Mouse (Mus musculus): ENCODE measurements around the gene Ccdc51. TPM values are rescaled to one million over a fixed set of nuclear protein-coding genes. Genes with fewer than 3 reads are reported as not detected.

Ccdc51 gene
- polyA plus RNA-seq, 1 experiment from 2014 or later, result 13.9 TPM

GRCm38 (mm10) chr9:109098969-109099368, 16.7 kb downstream of the Ccdc51 start:
- H3K27me3 ChIP-seq, result no peaks in the 10 kb centered on the region
- H3K9ac ChIP-seq, result peak overlapping the region; percentile 11; the same call in 1 of the 2 replicates
- peaks cover 41% of the 10 kb centered on the region for H3K36me3 ChIP-seq
- no peaks in the 10 kb centered on the region for H3K9me3 ChIP-seq
- H3K4me2 ChIP-seq (replicated peaks), result peak overlapping the region; percentile 76
- peaks cover 36% of the 10 kb centered on the region for H3K4me1 ChIP-seq
- 49% methylated on average over 6 of the region's 6 CpGs for WGBS
- no peak overlapping the region for H3K4me3 ChIP-seq
- H3K27ac ChIP-seq, result peak overlapping the region; percentile 100; the same call in 1 of the 2 replicates
- ATAC-seq (ENCODE audit: insufficient number of reproducible peaks, insufficient read depth, low FRiP score, low TSS enrichment), result no peak

- Histone ChIP-seq H3K4me3 (no peak overlapping the region), H3K27ac (no peak overlapping the region), H3K9me3 (no peaks in the 10 kb centered on the region), H3K36me3 (peaks cover 56% of the 10 kb centered on the region), H3K4me1 (peaks cover 28% of the 10 kb centered on the region), H3K27me3 (no peaks in the 10 kb centered on the region), H3K9ac (no peak overlapping the region), H3K4me2 (replicated peaks) (no peak overlapping the region)
- WGBS, result 90% methylated on average over 20 of the region's 20 CpGs
- ATAC-seq (ENCODE audit: insufficient number of reproducible peaks, insufficient read depth, low FRiP score, low TSS enrichment), result no peak
These were observed 18.1 kb downstream of the Ccdc51 start for GRCm38 (mm10) chr9:109100307-109100928.

GRCm38 (mm10) chr9:109101933-109102445, 19.7 kb downstream of the Ccdc51 start:
- Histone ChIP-seq H3K27ac (no peak overlapping the region), H3K9ac (no peak overlapping the region), H3K4me2 (replicated peaks) (no peak overlapping the region), H3K4me1 (peaks cover 23% of the 10 kb centered on the region), H3K36me3 (peaks cover 71% of the 10 kb centered on the region), H3K27me3 (no peaks in the 10 kb centered on the region), H3K4me3 (no peak overlapping the region), H3K9me3 (no peaks in the 10 kb centered on the region)
- ATAC-seq (ENCODE audit: insufficient number of reproducible peaks, insufficient read depth, low FRiP score, low TSS enrichment), result no peak
- WGBS, result 90% methylated on average over 5 of the region's 5 CpGs

GRCm38 (mm10) chr9:109102541-109102940, 20.2 kb downstream of the Ccdc51 start:
- no peak overlapping the region for H3K4me3 ChIP-seq
- H3K27ac ChIP-seq, result no peak overlapping the region
- H3K27me3 ChIP-seq, result no peaks in the 10 kb centered on the region
- H3K36me3 ChIP-seq, result peaks cover 75% of the 10 kb centered on the region
- no peak overlapping the region for H3K4me2 ChIP-seq (replicated peaks)
- WGBS, result 92% methylated on average over 3 of the region's 3 CpGs
- peaks cover 18% of the 10 kb centered on the region for H3K4me1 ChIP-seq
- no peak overlapping the region for H3K9ac ChIP-seq
- H3K9me3 ChIP-seq, result no peaks in the 10 kb centered on the region
- ATAC-seq (ENCODE audit: insufficient number of reproducible peaks, insufficient read depth, low FRiP score, low TSS enrichment), result no peak

GRCm38 (mm10) chr9:109103250-109103649, 21.0 kb downstream of the Ccdc51 start:
- Histone ChIP-seq H3K4me2 (replicated peaks) (no peak overlapping the region), H3K36me3 (peaks cover 83% of the 10 kb centered on the region), H3K27me3 (no peaks in the 10 kb centered on the region), H3K27ac (no peak overlapping the region), H3K4me1 (peaks cover 11% of the 10 kb centered on the region), H3K9ac (no peak overlapping the region), H3K4me3 (no peak overlapping the region), H3K9me3 (no peaks in the 10 kb centered on the region)
- WGBS, result 73% methylated on average over 7 of the region's 7 CpGs
- ATAC-seq (ENCODE audit: insufficient number of reproducible peaks, insufficient read depth, low FRiP score, low TSS enrichment), result no peak

- H3K4me1 ChIP-seq, result peaks cover 2% of the 10 kb centered on the region
- no peak for ATAC-seq (ENCODE audit: insufficient number of reproducible peaks, insufficient read depth, low FRiP score, low TSS enrichment)
- no peak overlapping the region for H3K4me2 ChIP-seq (replicated peaks)
- no peaks in the 10 kb centered on the region for H3K9me3 ChIP-seq
- peaks cover 90% of the 10 kb centered on the region for H3K36me3 ChIP-seq
- H3K27ac ChIP-seq, result no peak overlapping the region
- H3K9ac ChIP-seq, result no peak overlapping the region
- WGBS, result 85% methylated on average over 9 of the region's 9 CpGs
- no peak overlapping the region for H3K4me3 ChIP-seq
- H3K27me3 ChIP-seq, result no peaks in the 10 kb centered on the region
These were observed 21.8 kb downstream of the Ccdc51 start for GRCm38 (mm10) chr9:109104083-109104482.

- WGBS, result 78% methylated on average over 12 of the region's 12 CpGs
- Histone ChIP-seq H3K36me3 (peaks cover 92% of the 10 kb centered on the region), H3K27ac (no peak overlapping the region), H3K9ac (no peak overlapping the region), H3K4me2 (replicated peaks) (no peak overlapping the region), H3K9me3 (no peaks in the 10 kb centered on the region), H3K4me1 (no peaks in the 10 kb centered on the region), H3K4me3 (no peak overlapping the region), H3K27me3 (no peaks in the 10 kb centered on the region)
- ATAC-seq (ENCODE audit: insufficient number of reproducible peaks, insufficient read depth, low FRiP score, low TSS enrichment), result no peak
These were observed 22.7 kb downstream of the Ccdc51 start for GRCm38 (mm10) chr9:109105011-109105410.

GRCm38 (mm10) chr9:109105648-109106047, 23.4 kb downstream of the Ccdc51 start:
- Histone ChIP-seq H3K4me3 (no peak overlapping the region), H3K9ac (no peak overlapping the region), H3K4me2 (replicated peaks) (no peak overlapping the region), H3K27ac (no peak overlapping the region), H3K27me3 (no peaks in the 10 kb centered on the region), H3K4me1 (no peaks in the 10 kb centered on the region), H3K9me3 (no peaks in the 10 kb centered on the region), H3K36me3 (peaks cover 92% of the 10 kb centered on the region)
- ATAC-seq (ENCODE audit: insufficient number of reproducible peaks, insufficient read depth, low FRiP score, low TSS enrichment), result no peak
- WGBS, result 93% methylated on average over 12 of the region's 12 CpGs

- no peak for ATAC-seq (ENCODE audit: insufficient number of reproducible peaks, insufficient read depth, low FRiP score, low TSS enrichment)
These were observed 25.0 kb downstream of the Ccdc51 start for GRCm38 (mm10) chr9:109107341-109107740.

GRCm38 (mm10) chr9:109110240-109110639, 27.9 kb downstream of the Ccdc51 start:
- 92% methylated on average over 11 of the region's 11 CpGs for WGBS
- Histone ChIP-seq H3K36me3 (peaks cover 99% of the 10 kb centered on the region), H3K27ac (no peak overlapping the region)

More at GRCm38 (mm10) chr9:109107341-109107740, 25.0 kb downstream of the Ccdc51 start:
- no peak overlapping the region for H3K9ac ChIP-seq
- peaks cover 97% of the 10 kb centered on the region for H3K36me3 ChIP-seq
- H3K9me3 ChIP-seq, result no peaks in the 10 kb centered on the region
- H3K4me1 ChIP-seq, result no peaks in the 10 kb centered on the region
- H3K4me3 ChIP-seq, result no peak overlapping the region
- 68% methylated on average over 6 of the region's 6 CpGs for WGBS
- H3K27me3 ChIP-seq, result no peaks in the 10 kb centered on the region
- no peak overlapping the region for H3K4me2 ChIP-seq (replicated peaks)
- no peak overlapping the region for H3K27ac ChIP-seq

GRCm38 (mm10) chr9:109111101-109111500, 28.8 kb downstream of the Ccdc51 start:
- peaks cover 99% of the 10 kb centered on the region for H3K36me3 ChIP-seq
- no peak overlapping the region for H3K27ac ChIP-seq
- H3K4me2 ChIP-seq (replicated peaks), result no peak overlapping the region
- no peak overlapping the region for H3K4me3 ChIP-seq
- no peaks in the 10 kb centered on the region for H3K9me3 ChIP-seq
- H3K27me3 ChIP-seq, result no peaks in the 10 kb centered on the region
- no peak overlapping the region for H3K9ac ChIP-seq
- ATAC-seq (ENCODE audit: insufficient number of reproducible peaks, insufficient read depth, low FRiP score, low TSS enrichment), result no peak
- no peaks in the 10 kb centered on the region for H3K4me1 ChIP-seq
- 86% methylated on average over 4 of the region's 4 CpGs for WGBS

More at GRCm38 (mm10) chr9:109110240-109110639, 27.9 kb downstream of the Ccdc51 start:
- H3K27me3 ChIP-seq, result no peaks in the 10 kb centered on the region
- no peak overlapping the region for H3K4me2 ChIP-seq (replicated peaks)
- no peak for ATAC-seq (ENCODE audit: insufficient number of reproducible peaks, insufficient read depth, low FRiP score, low TSS enrichment)
- no peaks in the 10 kb centered on the region for H3K4me1 ChIP-seq
- H3K9me3 ChIP-seq, result no peaks in the 10 kb centered on the region
- H3K4me3 ChIP-seq, result no peak overlapping the region
- H3K9ac ChIP-seq, result no peak overlapping the region

GRCm38 (mm10) chr9:109111591-109111990, 29.3 kb downstream of the Ccdc51 start:
- WGBS, result 94% methylated on average over 9 of the region's 9 CpGs

More at GRCm38 (mm10) chr9:109111591-109111990, 29.3 kb downstream of the Ccdc51 start:
- no peaks in the 10 kb centered on the region for H3K27me3 ChIP-seq
- no peak for ATAC-seq (ENCODE audit: insufficient number of reproducible peaks, insufficient read depth, low FRiP score, low TSS enrichment)
- no peaks in the 10 kb centered on the region for H3K4me1 ChIP-seq
- H3K9ac ChIP-seq, result no peak overlapping the region
- H3K4me2 ChIP-seq (replicated peaks), result no peak overlapping the region
- no peak overlapping the region for H3K27ac ChIP-seq
- no peaks in the 10 kb centered on the region for H3K9me3 ChIP-seq
- H3K4me3 ChIP-seq, result no peak overlapping the region
- peaks cover 99% of the 10 kb centered on the region for H3K36me3 ChIP-seq
